Mouse (Mus musculus): ENCODE data around the gene Trim11.
"Not testable (repeated sequence)": the region's sequence is repeated elsewhere in the genome, so short reads cannot be mapped to it uniquely, and the experiment has no call there.

The Trim11 gene

GRCm38 (mm10) chr11:58978027-58978705, at the start of gene Trim11:
Trim11 (plus strand) TSS chr11:58978093.
- DNase-seq (ENCODE audit: low spot score in 2 of 2): peak; percentile 60 to 65

GRCm38 (mm10) chr11:58929055-58929454, 48.8 kb upstream of the Trim11 start:
- no peak for DNase-seq (ENCODE audit: low spot score in 2 of 2)

GRCm38 (mm10) chr11:58929641-58930040, 48.3 kb upstream of the Trim11 start:
- DNase-seq (ENCODE audit: low spot score in 2 of 2): no peak

GRCm38 (mm10) chr11:58930254-58930653, 47.6 kb upstream of the Trim11 start:
- no peak for DNase-seq (ENCODE audit: low spot score in 2 of 2)

DNA sequence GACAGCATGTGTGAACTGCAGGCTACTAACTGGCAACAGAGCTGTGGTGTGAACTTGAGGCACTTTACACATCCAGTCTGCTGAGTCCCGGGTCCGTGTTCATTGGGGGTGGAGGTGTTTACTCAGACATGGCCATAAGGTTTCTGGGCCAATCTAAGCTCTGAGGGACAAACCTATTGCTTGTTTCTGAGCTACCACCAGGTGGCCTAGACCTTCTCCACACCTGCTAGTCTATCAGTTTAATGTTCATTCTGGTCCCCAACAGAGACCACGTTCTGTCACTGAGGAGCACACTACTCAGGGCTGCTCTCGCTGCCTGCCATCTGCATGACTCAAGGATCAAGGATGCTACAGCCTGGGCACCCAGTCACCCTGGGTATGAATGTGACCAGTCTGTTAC, 46.3 kb upstream of the Trim11 start:
- peak; percentile 23 to 38 for DNase-seq (ENCODE audit: low spot score in 2 of 2)

- DNase-seq (ENCODE audit: low spot score in 2 of 2): no peak
Measured at GRCm38 (mm10) chr11:58937909-58938308, 40.0 kb upstream of the Trim11 start.

DNA sequence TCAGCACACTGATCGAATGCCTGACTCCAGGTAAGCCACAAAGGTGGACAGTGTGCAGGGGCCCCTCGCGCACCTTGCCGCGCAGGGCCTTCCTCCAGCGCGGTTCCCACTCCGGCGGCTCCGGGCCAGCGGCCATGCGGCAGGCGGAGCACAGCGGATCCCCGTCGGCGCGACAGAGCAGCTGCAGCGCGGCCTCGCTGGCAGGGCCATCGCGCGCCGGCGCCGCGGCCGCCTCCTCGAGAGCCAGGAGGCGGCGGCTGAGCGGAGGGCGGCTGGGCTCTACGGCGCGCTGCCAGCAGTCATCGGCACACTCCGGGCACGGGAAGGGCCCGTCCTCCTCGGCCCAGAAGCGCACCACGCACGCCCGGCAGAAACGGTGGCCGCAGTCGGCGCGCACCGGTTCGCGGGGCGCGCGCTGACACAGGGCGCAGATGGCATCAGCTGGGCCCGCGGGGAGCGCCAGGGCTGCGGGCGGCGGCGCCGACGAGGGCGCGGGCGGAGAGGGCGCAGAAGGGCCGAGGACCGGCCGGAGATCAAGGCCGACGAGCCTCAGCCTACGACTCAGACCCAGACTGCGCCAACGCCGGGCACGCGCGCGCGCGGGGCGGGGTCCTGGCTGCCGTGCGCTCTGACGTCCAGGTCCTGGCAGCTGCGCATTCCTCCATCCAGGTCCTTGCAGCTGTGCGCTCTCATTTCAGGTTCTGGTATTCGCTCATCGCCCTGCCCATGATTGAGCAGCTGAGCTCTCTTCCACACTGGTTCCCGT, 39.4 kb upstream of the Trim11 start, which contains the start of gene Rnf187:
Gene Rnf187, minus strand, starts transcription at position 595 of the 766 bp plus-strand sequence.
- peak; percentile 74 to 84 for DNase-seq (ENCODE audit: low spot score in 2 of 2)

GRCm38 (mm10) chr11:58939088-58939439, 38.8 kb upstream of the Trim11 start:
- DNase-seq (ENCODE audit: low spot score in 2 of 2): no peak

GRCm38 (mm10) chr11:58944136-58944535, 33.8 kb upstream of the Trim11 start:
- DNase-seq (ENCODE audit: low spot score in 2 of 2): no peak

DNA sequence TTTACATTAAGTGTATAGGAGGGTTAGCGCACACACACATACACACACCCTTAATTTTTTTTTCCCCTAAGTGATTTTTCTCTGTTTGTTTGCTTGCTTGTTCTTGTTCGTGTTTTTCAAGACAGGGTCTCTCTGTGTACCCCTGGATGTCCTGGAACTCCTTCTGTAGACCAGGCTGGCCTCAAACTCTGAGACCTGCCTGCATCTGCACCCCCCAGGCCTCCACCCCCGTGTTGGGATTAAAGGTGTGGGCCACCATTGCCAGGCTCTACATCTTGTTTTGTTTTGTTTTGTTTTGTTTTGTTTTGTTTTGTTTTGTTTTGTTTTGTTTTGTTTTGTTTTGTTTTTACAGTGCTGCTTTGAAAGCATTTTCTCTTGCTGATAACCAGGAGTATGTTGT, 30.6 kb upstream of the Trim11 start:
- no peak for DNase-seq (ENCODE audit: low spot score in 2 of 2)

DNA sequence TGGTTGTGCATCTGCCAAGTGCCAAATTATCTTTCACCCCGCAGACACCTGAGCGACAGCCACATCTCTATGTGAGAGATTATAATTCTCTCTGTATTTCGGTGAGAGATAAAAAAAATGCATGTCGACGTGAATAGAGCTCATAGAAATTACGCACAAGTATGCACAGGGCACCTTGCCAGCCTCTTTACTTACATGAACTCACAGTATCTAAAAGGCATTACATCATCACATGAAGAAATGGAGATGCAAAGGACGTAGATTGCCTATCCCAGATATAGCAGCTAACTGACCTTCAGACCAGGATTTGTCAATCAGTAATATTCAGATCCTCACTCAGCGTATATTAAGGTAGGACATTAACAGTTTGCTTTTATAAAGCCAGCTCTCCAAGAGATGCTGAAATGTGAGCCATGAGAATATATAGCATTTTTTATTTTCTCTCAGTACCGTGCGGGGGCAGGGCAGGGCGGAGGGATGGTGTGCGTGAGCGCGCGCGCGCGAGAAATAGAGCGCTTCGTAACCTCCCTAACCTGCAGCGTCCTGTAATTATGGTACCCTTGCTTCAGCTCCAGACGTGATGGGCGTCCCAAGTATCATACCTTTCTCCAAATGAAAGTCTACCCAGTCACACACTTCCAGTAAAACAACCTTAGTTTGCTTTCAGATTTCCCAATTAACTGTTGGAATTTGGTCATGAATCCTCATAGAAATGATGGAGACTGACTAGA, 29.9 kb upstream of the Trim11 start:
- DNase-seq (ENCODE audit: low spot score in 2 of 2): no peak

DNA sequence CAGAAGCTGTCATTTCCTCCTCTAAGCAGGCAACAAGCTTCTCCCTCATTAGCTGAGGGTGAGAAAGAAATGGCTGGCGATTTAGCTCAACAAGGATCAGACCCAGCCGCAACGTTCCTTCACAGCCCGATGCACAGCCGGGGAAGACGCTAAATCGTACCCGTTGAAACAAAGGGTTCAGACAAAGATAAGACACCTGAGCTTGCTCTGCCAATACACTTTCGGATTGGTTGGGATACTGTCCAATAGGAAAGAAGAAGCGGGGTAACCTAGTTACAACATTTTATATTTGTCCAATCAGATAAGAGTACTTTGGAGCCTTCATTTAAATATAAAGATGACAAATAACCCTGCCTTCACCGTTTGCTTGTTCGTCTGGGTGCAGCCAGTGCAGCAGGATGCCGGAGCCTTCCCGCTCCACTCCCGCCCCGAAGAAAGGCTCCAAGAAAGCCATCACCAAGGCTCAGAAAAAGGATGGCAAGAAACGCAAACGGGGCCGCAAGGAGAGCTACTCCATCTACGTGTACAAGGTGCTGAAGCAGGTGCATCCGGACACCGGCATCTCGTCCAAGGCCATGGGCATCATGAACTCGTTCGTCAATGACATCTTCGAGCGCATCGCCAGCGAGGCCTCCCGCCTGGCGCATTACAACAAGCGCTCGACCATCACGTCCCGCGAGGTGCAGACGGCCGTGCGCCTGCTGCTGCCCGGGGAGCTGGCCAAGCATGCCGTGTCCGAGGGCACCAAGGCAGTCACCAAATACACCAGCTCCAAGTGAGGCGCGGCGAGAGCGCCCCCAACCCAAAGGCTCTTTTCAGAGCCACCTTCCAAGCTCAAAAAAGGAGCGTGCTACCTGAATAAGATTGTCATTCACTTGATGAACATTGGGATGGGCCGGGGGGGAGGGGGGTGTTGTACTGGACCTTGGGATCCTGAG, 29.1 kb upstream of the Trim11 start, which contains the start of gene Hist3h2ba:
Gene Hist3h2ba, plus strand, starts transcription at position 379 of the 938 bp plus-strand sequence.
- peak; percentile 49 to 50 for DNase-seq (ENCODE audit: low spot score in 2 of 2)

DNA sequence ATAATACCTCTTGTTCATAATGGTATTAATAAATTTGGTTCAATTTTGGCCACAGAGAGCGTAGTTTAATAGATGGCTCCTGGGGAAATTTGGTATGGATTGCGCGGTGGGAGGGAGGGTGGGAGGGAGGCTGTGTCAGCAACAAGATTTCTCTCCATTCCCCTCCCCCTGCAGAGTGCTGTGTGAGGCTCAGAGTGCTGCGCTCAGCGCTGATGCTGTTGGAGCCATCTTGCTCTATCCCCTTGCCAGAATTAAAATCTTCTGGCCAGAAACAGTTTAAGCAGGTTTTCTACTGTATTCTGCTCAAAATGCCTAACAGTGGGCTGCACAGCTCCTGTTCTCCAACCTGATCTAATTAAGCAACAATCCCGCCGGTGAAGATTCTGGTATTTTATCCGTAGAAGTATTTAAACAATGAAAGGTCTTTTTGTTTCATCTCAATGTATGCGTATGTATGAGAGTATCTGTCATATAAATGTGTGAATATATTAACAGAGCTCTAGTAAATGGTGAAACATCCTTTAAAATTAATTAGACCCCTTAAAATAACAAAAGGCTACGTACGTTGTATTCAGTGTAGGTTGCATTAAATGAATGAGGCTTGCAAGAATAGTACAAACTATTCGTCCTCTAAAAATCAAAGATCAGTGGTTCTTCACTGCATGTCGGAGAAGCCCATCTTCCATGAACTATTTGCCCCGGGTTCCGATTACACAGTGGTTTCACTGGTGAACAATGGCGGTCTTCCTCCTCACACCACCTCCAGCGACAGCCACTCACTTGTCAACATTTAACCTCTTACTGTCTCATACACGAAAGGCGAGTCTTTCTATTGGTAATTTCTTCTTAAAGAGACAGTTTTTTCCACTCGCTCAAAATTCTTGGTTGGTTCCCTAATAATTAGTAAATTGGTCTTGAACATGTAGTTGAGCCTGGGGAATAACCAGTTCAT, 28.1 kb upstream of the Trim11 start:
- DNase-seq (ENCODE audit: low spot score in 2 of 2): no peak

GRCm38 (mm10) chr11:58951210-58951609, 26.7 kb upstream of the Trim11 start:
- DNase-seq (ENCODE audit: low spot score in 2 of 2): no peak

- no peak for DNase-seq (ENCODE audit: low spot score in 2 of 2)
Measured at GRCm38 (mm10) chr11:58953351-58954169, 24.3 kb upstream of the Trim11 start.

DNA sequence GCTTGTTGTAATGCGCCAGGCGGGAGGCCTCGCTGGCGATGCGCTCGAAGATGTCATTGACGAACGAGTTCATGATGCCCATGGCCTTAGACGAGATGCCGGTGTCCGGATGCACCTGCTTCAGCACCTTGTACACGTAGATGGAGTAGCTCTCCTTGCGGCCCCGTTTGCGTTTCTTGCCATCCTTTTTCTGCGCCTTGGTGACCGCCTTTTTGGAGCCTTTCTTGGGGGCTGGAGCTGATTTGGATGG, 23.8 kb upstream of the Trim11 start:
- DNase-seq (ENCODE audit: low spot score in 2 of 2): not testable (repeated sequence)

DNA sequence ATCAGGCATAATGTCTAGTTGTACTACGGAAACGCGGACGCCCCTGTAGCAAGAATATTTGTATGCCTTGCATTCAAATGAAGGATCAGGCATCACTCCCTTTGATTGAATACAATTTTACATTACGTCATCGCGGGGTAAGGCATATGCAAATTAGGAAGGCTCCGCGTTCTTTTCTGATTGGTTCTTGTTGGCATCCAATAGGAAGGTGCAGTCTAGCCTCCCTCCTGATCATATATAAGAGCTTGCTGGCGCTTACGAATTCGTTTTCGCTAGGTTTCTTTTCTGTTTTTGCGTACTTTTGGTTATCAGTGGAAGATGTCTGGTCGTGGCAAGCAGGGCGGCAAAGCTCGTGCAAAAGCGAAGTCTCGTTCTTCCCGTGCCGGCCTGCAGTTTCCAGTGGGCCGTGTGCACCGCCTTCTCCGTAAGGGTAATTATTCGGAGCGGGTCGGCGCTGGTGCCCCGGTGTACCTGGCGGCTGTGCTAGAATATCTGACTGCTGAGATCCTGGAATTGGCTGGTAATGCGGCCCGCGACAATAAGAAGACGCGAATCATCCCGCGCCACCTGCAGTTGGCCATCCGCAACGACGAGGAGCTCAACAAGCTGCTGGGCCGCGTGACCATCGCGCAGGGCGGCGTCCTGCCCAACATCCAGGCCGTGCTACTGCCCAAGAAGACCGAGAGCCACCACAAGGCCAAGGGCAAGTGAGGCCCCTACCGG, 23.3 kb upstream of the Trim11 start, which contains the start of the genes Hist3h2a and Trim17:
Gene Hist3h2a, plus strand, starts transcription at position 266 of the 723 bp plus-strand sequence.
Gene Trim17, plus strand, starts transcription at position 266 of the 723 bp plus-strand sequence.
- peak; percentile 86 to 90 for DNase-seq (ENCODE audit: low spot score in 2 of 2)

DNA sequence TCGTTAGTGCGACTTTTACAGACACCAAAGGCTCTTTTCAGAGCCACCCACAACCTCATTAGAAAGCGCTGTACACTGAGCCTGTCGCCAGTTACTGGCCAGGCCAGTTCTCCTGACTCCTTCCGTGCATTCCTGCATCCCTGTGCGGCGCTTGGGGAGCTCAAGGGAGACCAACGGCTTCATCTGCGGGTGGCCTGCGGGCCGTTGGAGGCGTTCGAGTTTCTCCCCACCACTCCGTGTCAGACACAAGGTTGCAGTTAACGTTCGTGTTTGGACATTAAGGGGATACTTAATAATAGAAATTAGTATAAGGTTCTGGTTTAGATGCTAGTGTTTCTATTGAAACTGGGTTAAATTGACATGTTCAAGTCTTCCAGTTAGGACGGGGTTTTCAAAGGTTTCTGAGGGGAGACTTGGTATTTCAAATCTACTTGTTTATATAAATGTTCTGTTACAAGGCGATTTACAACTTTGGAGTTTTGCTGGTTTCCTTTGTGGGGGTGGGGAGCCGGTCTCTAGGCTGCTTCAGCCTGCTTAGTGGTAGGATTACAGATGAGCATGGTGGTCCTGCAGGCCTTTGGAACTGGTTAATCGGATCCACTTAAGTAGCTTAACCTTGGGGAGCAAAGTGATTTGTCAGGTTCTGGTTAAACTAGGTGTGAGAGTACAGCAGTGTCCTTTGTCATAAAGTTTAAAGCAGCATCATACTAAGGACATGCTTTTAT, 22.6 kb upstream of the Trim11 start:
- no peak for DNase-seq (ENCODE audit: low spot score in 2 of 2)

Measured in natural killer cell, adult 2 months (primary cell).